Mouse (Mus musculus): ENCODE data around the gene Rusc2. TPM values are rescaled to one million over a fixed set of nuclear protein-coding genes. Genes with fewer than 3 reads are reported as not detected.

Gene Rusc2
- polyA plus RNA-seq, 1 experiment from 2014 or later: 15.7 TPM

GRCm38 (mm10) chr4:43452315-43452714 lies 70.5 kb downstream of the Rusc2 start:
- Histone ChIP-seq H3K9ac (no peak overlapping the region), H3K4me1 (peaks cover 12% of the 10 kb centered on the region), H3K9me3 (no peaks in the 10 kb centered on the region), H3K36me3 (peaks cover 9% of the 10 kb centered on the region), H3K4me2 (replicated peaks) (no peak overlapping the region), H3K4me3 (no peak overlapping the region), H3K27me3 (peaks cover 31% of the 10 kb centered on the region), H3K27ac (no peak overlapping the region)
- no peak for ATAC-seq (ENCODE audit: insufficient number of reproducible peaks, insufficient read depth, low FRiP score, low TSS enrichment)
- WGBS: 56% methylated on average over 11 of the region's 11 CpGs

- Histone ChIP-seq H3K27ac (no peak overlapping the region), H3K4me3 (peak overlapping the region; percentile 25), H3K4me2 (replicated peaks) (peak overlapping the region; percentile 55), H3K36me3 (no peaks in the 10 kb centered on the region), H3K9me3 (no peaks in the 10 kb centered on the region), H3K9ac (peak overlapping the region; percentile 9; the same call in 1 of the 2 replicates), H3K27me3 (peaks cover 31% of the 10 kb centered on the region), H3K4me1 (peaks cover 12% of the 10 kb centered on the region)
- no peak for ATAC-seq (ENCODE audit: insufficient number of reproducible peaks, insufficient read depth, low FRiP score, low TSS enrichment)
- under 1% methylated on average over 18 of the region's 18 CpGs for WGBS
These were observed 71.6 kb downstream of the Rusc2 start for GRCm38 (mm10) chr4:43453413-43453812.

- Histone ChIP-seq H3K9me3 (no peaks in the 10 kb centered on the region), H3K27me3 (peaks cover 31% of the 10 kb centered on the region), H3K9ac (peak within 1 kb of the TSS; percentile 9), H3K4me2 (replicated peaks) (peak within 1 kb of the TSS; percentile 55), H3K4me3 (peak within 1 kb of the TSS; percentile 25), H3K36me3 (no peaks in the 10 kb centered on the region), H3K27ac (no peak within 1 kb of the TSS), H3K4me1 (peaks cover 12% of the 10 kb centered on the region)
- 26% methylated on average over 20 of the region's 20 CpGs for WGBS
- no peak for ATAC-seq (ENCODE audit: insufficient number of reproducible peaks, insufficient read depth, low FRiP score, low TSS enrichment)
These were observed 72.5 kb downstream of the Rusc2 start, which contains the start of gene Cd72 for GRCm38 (mm10) chr4:43454041-43454836. Gene Cd72, minus strand, starts transcription at chr4:43454628.

- ATAC-seq (ENCODE audit: insufficient number of reproducible peaks, insufficient read depth, low FRiP score, low TSS enrichment): no peak
- peaks cover 17% of the 10 kb centered on the region for H3K4me1 ChIP-seq
- WGBS: 22% methylated on average over 4 of the region's 4 CpGs
- H3K9ac ChIP-seq: no peak overlapping the region
- no peaks in the 10 kb centered on the region for H3K9me3 ChIP-seq
- no peak overlapping the region for H3K27ac ChIP-seq
- no peaks in the 10 kb centered on the region for H3K36me3 ChIP-seq
- H3K4me2 ChIP-seq (replicated peaks): no peak overlapping the region
- H3K27me3 ChIP-seq: peaks cover 31% of the 10 kb centered on the region
- no peak overlapping the region for H3K4me3 ChIP-seq
These were observed 74.7 kb downstream of the Rusc2 start for GRCm38 (mm10) chr4:43456470-43456869.

- peaks cover 17% of the 10 kb centered on the region for H3K4me1 ChIP-seq
- no peaks in the 10 kb centered on the region for H3K9me3 ChIP-seq
- no peak overlapping the region for H3K27ac ChIP-seq
- no peak overlapping the region for H3K4me2 ChIP-seq (replicated peaks)
- H3K36me3 ChIP-seq: no peaks in the 10 kb centered on the region
- H3K4me3 ChIP-seq: no peak overlapping the region
- WGBS: 20% methylated on average over 8 of the region's 8 CpGs
- no peak for ATAC-seq (ENCODE audit: insufficient number of reproducible peaks, insufficient read depth, low FRiP score, low TSS enrichment)
- peaks cover 31% of the 10 kb centered on the region for H3K27me3 ChIP-seq
- no peak overlapping the region for H3K9ac ChIP-seq
These were observed 75.3 kb downstream of the Rusc2 start for GRCm38 (mm10) chr4:43457124-43457523.

GRCm38 (mm10) chr4:43463102-43463501 lies 81.3 kb downstream of the Rusc2 start:
- H3K4me1 ChIP-seq: 0 out of 2 replicates have a peak, but pooled peaks cover 5% of the 10 kb centered on the region
- no peaks in the 10 kb centered on the region for H3K36me3 ChIP-seq
- no peaks in the 10 kb centered on the region for H3K27me3 ChIP-seq
- no peak overlapping the region for H3K4me3 ChIP-seq
- no peak overlapping the region for H3K27ac ChIP-seq
- no peak overlapping the region for H3K4me2 ChIP-seq (replicated peaks)
- H3K9ac ChIP-seq: no peak overlapping the region
- 86% methylated on average over 5 of the region's 5 CpGs for WGBS
- no peaks in the 10 kb centered on the region for H3K9me3 ChIP-seq
- no peak for ATAC-seq (ENCODE audit: insufficient number of reproducible peaks, insufficient read depth, low FRiP score, low TSS enrichment)

- WGBS: 92% methylated on average over 6 of the region's 6 CpGs
- H3K36me3 ChIP-seq: no peaks in the 10 kb centered on the region
- no peaks in the 10 kb centered on the region for H3K4me1 ChIP-seq
- H3K4me2 ChIP-seq (replicated peaks): no peak overlapping the region
- H3K27me3 ChIP-seq: no peaks in the 10 kb centered on the region
- ATAC-seq (ENCODE audit: insufficient number of reproducible peaks, insufficient read depth, low FRiP score, low TSS enrichment): no peak
- H3K4me3 ChIP-seq: no peak overlapping the region
- no peaks in the 10 kb centered on the region for H3K9me3 ChIP-seq
- no peak overlapping the region for H3K9ac ChIP-seq
- no peak overlapping the region for H3K27ac ChIP-seq
These were observed 84.2 kb downstream of the Rusc2 start for GRCm38 (mm10) chr4:43465935-43466334.

GRCm38 (mm10) chr4:43466872-43467271 lies 85.1 kb downstream of the Rusc2 start:
- 90% methylated on average over 7 of the region's 7 CpGs for WGBS
- no peaks in the 10 kb centered on the region for H3K36me3 ChIP-seq
- no peak for ATAC-seq (ENCODE audit: insufficient number of reproducible peaks, insufficient read depth, low FRiP score, low TSS enrichment)
- H3K4me3 ChIP-seq: no peak overlapping the region
- H3K4me2 ChIP-seq (replicated peaks): no peak overlapping the region
- no peak overlapping the region for H3K27ac ChIP-seq
- H3K4me1 ChIP-seq: no peaks in the 10 kb centered on the region
- H3K9ac ChIP-seq: no peak overlapping the region
- no peaks in the 10 kb centered on the region for H3K9me3 ChIP-seq
- no peaks in the 10 kb centered on the region for H3K27me3 ChIP-seq

- H3K27me3 ChIP-seq: no peaks in the 10 kb centered on the region
- no peaks in the 10 kb centered on the region for H3K4me1 ChIP-seq
- H3K27ac ChIP-seq: no peak overlapping the region
- no peak overlapping the region for H3K4me2 ChIP-seq (replicated peaks)
- WGBS: 89% methylated on average over 10 of the region's 10 CpGs
- no peak overlapping the region for H3K9ac ChIP-seq
- H3K36me3 ChIP-seq: no peaks in the 10 kb centered on the region
- ATAC-seq (ENCODE audit: insufficient number of reproducible peaks, insufficient read depth, low FRiP score, low TSS enrichment): no peak
- no peak overlapping the region for H3K4me3 ChIP-seq
- H3K9me3 ChIP-seq: no peaks in the 10 kb centered on the region
These were observed 88.5 kb downstream of the Rusc2 start for GRCm38 (mm10) chr4:43470301-43470700.

- Histone ChIP-seq H3K27ac (no peak overlapping the region), H3K9ac (no peak overlapping the region), H3K36me3 (no peaks in the 10 kb centered on the region), H3K9me3 (no peaks in the 10 kb centered on the region), H3K4me1 (no peaks in the 10 kb centered on the region), H3K4me2 (replicated peaks) (no peak overlapping the region), H3K4me3 (no peak overlapping the region), H3K27me3 (no peaks in the 10 kb centered on the region)
- no peak for ATAC-seq (ENCODE audit: insufficient number of reproducible peaks, insufficient read depth, low FRiP score, low TSS enrichment)
- WGBS: 83% methylated on average over 1 of the region's 1 CpGs
These were observed 91.9 kb downstream of the Rusc2 start for GRCm38 (mm10) chr4:43473636-43474035.

- H3K36me3 ChIP-seq: no peaks in the 10 kb centered on the region
- no peak overlapping the region for H3K27ac ChIP-seq
- no peak for ATAC-seq (ENCODE audit: insufficient number of reproducible peaks, insufficient read depth, low FRiP score, low TSS enrichment)
- H3K9ac ChIP-seq: no peak overlapping the region
- WGBS: 85% methylated on average over 6 of the region's 6 CpGs
- no peak overlapping the region for H3K4me3 ChIP-seq
- no peaks in the 10 kb centered on the region for H3K4me1 ChIP-seq
- no peaks in the 10 kb centered on the region for H3K27me3 ChIP-seq
- H3K4me2 ChIP-seq (replicated peaks): no peak overlapping the region
- no peaks in the 10 kb centered on the region for H3K9me3 ChIP-seq
These were observed 94.8 kb downstream of the Rusc2 start for GRCm38 (mm10) chr4:43476604-43477003.
